Mouse (Mus musculus) heart, embryonic 15.5 days (tissue): ENCODE results near the gene Plin5. TPM values are rescaled to one million over a fixed set of nuclear protein-coding genes. Genes with fewer than 3 reads are reported as not detected.

Source experiments
- ATAC-seq: fragments of 200-750 bp; cut with Nextera tagmentation; replicated peaks from 2 replicates; pipeline ENCODE4 v1.8.0; 2017; ENCODE audit warnings: low read depth, moderate TSS enrichment; ENCODE audit not compliant: insufficient number of reproducible peaks, insufficient read depth, low FRiP score
- H3K27ac ChIP-seq: fragments of 300-500 bp; sonication (generic); 2 replicates; pipeline ENCODE4 v1.5.1; 2015; ENCODE audit warnings: mild to moderate bottlenecking, inconsistent platforms
- H3K27me3 ChIP-seq: fragments of 300-500 bp; sonication (generic); 2 replicates; pipeline ENCODE4 v1.6.1; 2015; ENCODE audit warnings: inconsistent platforms
- H3K36me3 ChIP-seq: fragments of 300-500 bp; sonication (generic); 2 replicates; pipeline ENCODE4 v1.6.1; 2015; ENCODE audit warnings: mild to moderate bottlenecking, inconsistent platforms
- H3K4me1 ChIP-seq: fragments of 300-500 bp; sonication (generic); replicated peaks from 2 replicates; pipeline ENCODE4 v1.6.1; 2015; ENCODE audit warnings: inconsistent platforms
- H3K4me2 ChIP-seq: fragments of 300-500 bp; sonication (generic); 2 replicates; pipeline ENCODE4 v1.6.1; 2015; ENCODE audit warnings: inconsistent platforms, mild to moderate bottlenecking, moderate library complexity
- H3K4me3 ChIP-seq: fragments of 300-500 bp; sonication (generic); 2 replicates; pipeline ENCODE4 v1.5.1; 2015; ENCODE audit warnings: mild to moderate bottlenecking, inconsistent platforms
- H3K9ac ChIP-seq: fragments of 300-500 bp; sonication (generic); 2 replicates; pipeline ENCODE4 v1.6.1; 2015; ENCODE audit warnings: mild to moderate bottlenecking, inconsistent platforms
- H3K9me3 ChIP-seq: fragments of 300-500 bp; sonication (generic); replicated peaks from 2 replicates; pipeline ENCODE4 v1.6.1; 2016; ENCODE audit warnings: inconsistent platforms
- WGBS: fragments of 180-500 bp; shearing (Covaris S2); methylation state at CpG from one replicate; pipeline ENCODE4 v1.1.7; 2015; ENCODE audit warnings: mixed read lengths; 5-methylcytosine and 5-hydroxymethylcytosine counted together
- polyA plus RNA-seq: library from polyadenylated mRNA; unstranded; fragments of >200 nt; fragmentation: Nextera tagmentation; extraction: Ambion mirVana; gene quantifications from 2 replicates; pipeline ENCODE4 v1.2.1, GENCODE M21; 2015

Gene Plin5
- polyA plus RNA-seq: 1.0 and 1.1 TPM in 2 replicates

- H3K9ac ChIP-seq: peak within 1 kb of the TSS; percentile 44; the same call in 1 of the 2 replicates
Measured at GRCm38 (mm10) chr17:56117251-56117710, at the start of gene Plin5. Plin5 (minus strand) TSS chr17:56117596.

GRCm38 (mm10) chr17:56165671-56166070 lies 48.3 kb upstream of the Plin5 start:
- no peak for ATAC-seq
- no peaks in the 10 kb centered on the region for H3K36me3 ChIP-seq

More at GRCm38 (mm10) chr17:56117251-56117710, at the start of gene Plin5:
- 3% methylated on average over 27 of the region's 27 CpGs for WGBS
- ATAC-seq: peak; percentile 40; the same call in 1 of the 2 replicates
- Histone ChIP-seq H3K27ac (no peak within 1 kb of the TSS), H3K4me3 (peak within 1 kb of the TSS; percentile 44), H3K27me3 (peaks cover 57% of the 10 kb centered on the region), H3K4me2 (peak within 1 kb of the TSS; percentile 73), H3K9me3 (peaks cover 2% of the 10 kb centered on the region; the same call in 1 of the 2 replicates), H3K36me3 (no peaks in the 10 kb centered on the region), H3K4me1 (peaks cover 22% of the 10 kb centered on the region)

GRCm38 (mm10) chr17:56164510-56164909 lies 47.1 kb upstream of the Plin5 start:
- no peak overlapping the region for H3K4me3 ChIP-seq
- H3K4me1 ChIP-seq: peaks cover 26% of the 10 kb centered on the region
- peaks cover under 1% of the 10 kb centered on the region for H3K27me3 ChIP-seq
- no peak for ATAC-seq
- 49% methylated on average over 3 of the region's 3 CpGs for WGBS
- no peaks in the 10 kb centered on the region for H3K9me3 ChIP-seq
- no peak overlapping the region for H3K9ac ChIP-seq
- no peak overlapping the region for H3K27ac ChIP-seq
- H3K36me3 ChIP-seq: no peaks in the 10 kb centered on the region
- no peak overlapping the region for H3K4me2 ChIP-seq

More at GRCm38 (mm10) chr17:56165671-56166070, 48.3 kb upstream of the Plin5 start:
- peaks cover 29% of the 10 kb centered on the region for H3K4me1 ChIP-seq
- no peak overlapping the region for H3K4me3 ChIP-seq
- H3K27me3 ChIP-seq: no peaks in the 10 kb centered on the region
- no peaks in the 10 kb centered on the region for H3K9me3 ChIP-seq
- H3K9ac ChIP-seq: no peak overlapping the region
- no peak overlapping the region for H3K4me2 ChIP-seq
- WGBS: 69% methylated on average over 11 of the region's 11 CpGs
- H3K27ac ChIP-seq: no peak overlapping the region

- H3K27me3 ChIP-seq: peaks cover 8% of the 10 kb centered on the region
- H3K4me2 ChIP-seq: peak overlapping the region; percentile 76
- H3K9ac ChIP-seq: no peak overlapping the region
- H3K36me3 ChIP-seq: no peaks in the 10 kb centered on the region
- peak overlapping the region; percentile 25; the same call in 1 of the 2 replicates for H3K27ac ChIP-seq
- ATAC-seq: no peak
- peaks cover 27% of the 10 kb centered on the region for H3K4me1 ChIP-seq
- 67% methylated on average over 6 of the region's 6 CpGs for WGBS
- no peaks in the 10 kb centered on the region for H3K9me3 ChIP-seq
- peak overlapping the region; percentile 53 for H3K4me3 ChIP-seq
Measured at GRCm38 (mm10) chr17:56163523-56164102, 46.2 kb upstream of the Plin5 start.

GRCm38 (mm10) chr17:56162231-56162774 lies 44.9 kb upstream of the Plin5 start, which contains the start of gene Tnfaip8l1:
Tnfaip8l1 (plus strand) TSS chr17:56162477.
- H3K9me3 ChIP-seq: no peaks in the 10 kb centered on the region
- H3K4me1 ChIP-seq: peaks cover 27% of the 10 kb centered on the region
- ATAC-seq: peak; percentile 97
- peaks cover 20% of the 10 kb centered on the region for H3K27me3 ChIP-seq
- no peaks in the 10 kb centered on the region for H3K36me3 ChIP-seq
- WGBS: under 1% methylated on average over 30 of the region's 30 CpGs
- H3K4me2 ChIP-seq: peak within 1 kb of the TSS; percentile 76
- peak within 1 kb of the TSS; percentile 16; the same call in 1 of the 2 replicates for H3K27ac ChIP-seq
- peak within 1 kb of the TSS; percentile 42 for H3K9ac ChIP-seq
- peak within 1 kb of the TSS; percentile 53 for H3K4me3 ChIP-seq

GRCm38 (mm10) chr17:56159729-56160128 lies 42.3 kb upstream of the Plin5 start:
- Histone ChIP-seq H3K9ac (no peak overlapping the region), H3K4me1 (peaks cover 26% of the 10 kb centered on the region), H3K27ac (no peak overlapping the region), H3K4me3 (no peak overlapping the region), H3K9me3 (no peaks in the 10 kb centered on the region), H3K4me2 (no peak overlapping the region), H3K27me3 (peaks cover 46% of the 10 kb centered on the region), H3K36me3 (no peaks in the 10 kb centered on the region)
- 3% methylated on average over 9 of the region's 9 CpGs for WGBS
- no peak for ATAC-seq

- no peak for ATAC-seq
Measured at GRCm38 (mm10) chr17:56153643-56154042, 36.2 kb upstream of the Plin5 start.

GRCm38 (mm10) chr17:56149897-56150296 lies 32.5 kb upstream of the Plin5 start:
- Histone ChIP-seq H3K4me1 (peaks cover 13% of the 10 kb centered on the region), H3K9me3 (no peaks in the 10 kb centered on the region), H3K9ac (no peak overlapping the region), H3K27me3 (peaks cover 90% of the 10 kb centered on the region), H3K4me2 (no peak overlapping the region), H3K4me3 (no peak overlapping the region), H3K36me3 (no peaks in the 10 kb centered on the region), H3K27ac (no peak overlapping the region)
- 37% methylated on average over 2 of the region's 2 CpGs for WGBS
- no peak for ATAC-seq

More at GRCm38 (mm10) chr17:56153643-56154042, 36.2 kb upstream of the Plin5 start:
- no peak overlapping the region for H3K27ac ChIP-seq
- no peaks in the 10 kb centered on the region for H3K9me3 ChIP-seq
- 30% methylated on average over 9 of the region's 9 CpGs for WGBS
- no peak overlapping the region for H3K4me2 ChIP-seq
- peaks cover 90% of the 10 kb centered on the region for H3K27me3 ChIP-seq
- no peak overlapping the region for H3K9ac ChIP-seq
- H3K4me3 ChIP-seq: no peak overlapping the region
- H3K36me3 ChIP-seq: no peaks in the 10 kb centered on the region
- H3K4me1 ChIP-seq: peaks cover 11% of the 10 kb centered on the region

GRCm38 (mm10) chr17:56148790-56149618 lies 31.6 kb upstream of the Plin5 start:
- H3K9me3 ChIP-seq: no peaks in the 10 kb centered on the region
- H3K27me3 ChIP-seq: peaks cover 90% of the 10 kb centered on the region
- H3K4me3 ChIP-seq: peak overlapping the region; percentile 8
- H3K27ac ChIP-seq: no peak overlapping the region
- no peaks in the 10 kb centered on the region for H3K36me3 ChIP-seq
- H3K4me1 ChIP-seq: peaks cover 13% of the 10 kb centered on the region
- 0 out of 2 replicates have a peak overlapping the region, but pooled peaks have one; percentile 17 for H3K9ac ChIP-seq
- ATAC-seq: 0 out of 2 replicates have a peak, but pooled peaks have one; percentile 11
- WGBS: 2% methylated on average over 30 of the region's 30 CpGs
- peak overlapping the region; percentile 45 for H3K4me2 ChIP-seq

- Histone ChIP-seq H3K36me3 (no peaks in the 10 kb centered on the region), H3K27me3 (peaks cover 91% of the 10 kb centered on the region), H3K9me3 (no peaks in the 10 kb centered on the region), H3K4me2 (peak overlapping the region; percentile 45), H3K4me3 (peak overlapping the region; percentile 8; the same call in 1 of the 2 replicates), H3K9ac (0 out of 2 replicates have a peak overlapping the region, but pooled peaks have one; percentile 17), H3K4me1 (peaks cover 7% of the 10 kb centered on the region), H3K27ac (no peak overlapping the region)
- 22% methylated on average over 9 of the region's 9 CpGs for WGBS
- ATAC-seq: no peak
Measured at GRCm38 (mm10) chr17:56148280-56148679, 30.9 kb upstream of the Plin5 start.

GRCm38 (mm10) chr17:56147420-56147819 lies 30.0 kb upstream of the Plin5 start:
- H3K4me1 ChIP-seq: peaks cover 8% of the 10 kb centered on the region
- H3K27ac ChIP-seq: no peak overlapping the region
- H3K4me3 ChIP-seq: no peak overlapping the region
- H3K4me2 ChIP-seq: no peak overlapping the region
- peaks cover 94% of the 10 kb centered on the region for H3K27me3 ChIP-seq
- H3K9me3 ChIP-seq: no peaks in the 10 kb centered on the region
- H3K9ac ChIP-seq: no peak overlapping the region
- H3K36me3 ChIP-seq: no peaks in the 10 kb centered on the region
- 49% methylated on average over 12 of the region's 12 CpGs for WGBS
- no peak for ATAC-seq
